Mouse (Mus musculus): ENCODE results near the gene Nkain1.

Nkain1 gene

GRCm38 (mm10) chr4:130574048-130574413 lies at the start of gene Nkain1:
Gene Nkain1, minus strand, starts transcription at chr4:130574173.
- no peak for DNase-seq (ENCODE audit: low read depth)

- DNase-seq (ENCODE audit: low read depth) = no peak
These were observed 4.8 kb upstream of the Nkain1 start for GRCm38 (mm10) chr4:130578734-130579274.

GRCm38 (mm10) chr4:130577081-130577480 lies 3.1 kb upstream of the Nkain1 start:
- no peak for DNase-seq (ENCODE audit: low read depth)

- no peak for DNase-seq (ENCODE audit: low read depth)
These were observed 2.4 kb upstream of the Nkain1 start for GRCm38 (mm10) chr4:130576247-130576931.

DNA sequence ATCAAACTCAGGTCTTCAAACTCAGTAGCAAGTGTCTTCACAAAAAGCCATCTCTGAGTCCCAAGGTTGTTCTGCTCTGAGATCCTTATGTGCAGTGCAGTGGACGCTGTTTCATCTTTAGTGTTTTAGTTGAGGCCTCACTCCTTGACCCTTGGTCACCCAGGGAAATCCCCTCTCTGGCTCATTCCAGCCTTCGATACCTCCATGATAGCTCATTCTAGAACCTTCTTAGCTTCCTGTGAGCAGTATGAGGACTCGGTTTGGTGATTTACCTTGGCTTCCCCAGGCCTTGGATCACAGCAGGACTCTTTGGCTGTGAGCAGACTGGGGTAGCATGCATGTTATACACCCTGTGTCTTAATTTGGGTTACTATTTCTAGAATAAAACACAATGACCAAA lies 1.6 kb upstream of the Nkain1 start:
- DNase-seq (ENCODE audit: low read depth) = no peak

GRCm38 (mm10) chr4:130574861-130575460 lies 988 bp upstream of the Nkain1 start:
- DNase-seq (ENCODE audit: low read depth) = no peak

GRCm38 (mm10) chr4:130573351-130574047 lies 474 bp downstream of the Nkain1 start:
- DNase-seq (ENCODE audit: low read depth) = no peak

DNA sequence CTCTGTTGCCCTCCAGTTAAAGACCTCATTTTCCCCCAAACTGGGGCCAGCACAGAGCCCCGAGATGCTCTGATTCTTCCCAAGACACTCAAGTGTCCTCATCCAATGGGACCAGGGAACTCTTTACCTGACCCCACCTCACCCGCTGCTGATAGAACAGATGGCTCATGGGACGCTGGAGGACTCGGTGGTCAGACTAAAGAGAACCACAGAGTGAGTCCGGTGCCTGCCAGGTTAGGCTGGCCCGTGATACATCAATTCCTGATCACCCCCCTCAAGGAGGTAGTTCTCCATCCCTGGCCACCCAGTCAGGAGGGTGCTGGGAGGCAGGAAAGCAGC lies 992 bp downstream of the Nkain1 start:
- DNase-seq (ENCODE audit: low read depth) = no peak

GRCm38 (mm10) chr4:130572545-130572944 lies 1.4 kb downstream of the Nkain1 start:
- no peak for DNase-seq (ENCODE audit: low read depth)

DNA sequence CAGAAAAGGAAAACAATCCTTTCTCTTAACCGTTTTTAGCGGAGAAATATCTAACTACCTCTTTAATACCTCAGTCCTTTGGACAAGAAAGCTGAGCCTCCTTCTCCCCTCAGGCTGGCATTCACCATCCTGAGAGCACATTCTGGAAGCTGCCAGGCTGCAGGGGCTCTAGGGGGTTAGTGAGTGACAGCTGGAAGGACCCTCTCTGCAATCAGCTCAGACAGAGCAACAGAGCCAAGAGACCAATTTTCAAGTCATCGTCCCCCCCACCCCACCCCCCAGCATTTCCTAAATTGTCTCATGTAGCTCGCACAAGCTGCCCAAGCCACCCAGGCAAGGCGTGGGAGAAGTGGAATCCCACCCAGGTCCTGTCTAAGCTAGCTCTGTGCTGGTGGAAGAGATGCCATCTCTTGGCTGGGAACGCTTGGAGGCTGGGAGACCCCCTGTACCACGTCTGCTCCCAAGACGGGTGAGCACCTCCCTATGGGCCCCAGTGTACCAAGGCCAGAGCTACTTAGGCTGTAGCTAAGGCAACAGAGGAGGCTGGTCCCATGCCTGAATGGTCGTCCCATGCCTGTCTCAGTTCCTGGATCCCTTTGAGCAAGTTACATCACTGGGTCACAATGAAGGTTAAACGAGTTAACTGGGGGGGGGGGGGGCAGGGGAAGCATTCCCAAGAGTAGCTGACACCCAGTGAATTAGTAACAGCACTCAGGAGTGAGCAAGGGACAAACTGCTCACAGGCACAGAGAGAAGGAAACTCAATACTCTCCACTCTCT lies 2.8 kb downstream of the Nkain1 start:
- no peak for DNase-seq (ENCODE audit: low read depth)

- no peak for DNase-seq (ENCODE audit: low read depth)
These were observed 5.7 kb downstream of the Nkain1 start for GRCm38 (mm10) chr4:130568043-130568978.

DNA sequence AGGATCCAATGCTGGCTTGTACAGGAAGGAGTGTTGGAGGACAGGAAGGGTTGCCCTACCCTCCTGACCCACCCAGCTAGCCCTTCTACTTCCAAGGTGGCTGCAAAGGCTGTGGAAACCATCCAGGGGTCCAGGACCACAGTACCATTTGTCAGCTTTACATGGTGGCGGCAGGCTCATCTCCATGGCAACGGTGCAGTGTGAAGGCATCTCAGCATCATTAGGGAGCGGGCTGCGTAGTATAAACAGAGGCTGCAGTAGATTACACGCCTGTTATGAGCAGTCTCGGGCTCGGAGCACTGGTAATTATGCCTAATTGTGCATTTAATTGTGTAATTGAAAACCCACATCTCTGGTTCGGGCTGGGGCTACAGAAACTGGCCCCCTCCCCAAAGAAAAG lies 10.2 kb downstream of the Nkain1 start:
- no peak for DNase-seq (ENCODE audit: low read depth)

- no peak for DNase-seq (ENCODE audit: low read depth)
These were observed 10.7 kb downstream of the Nkain1 start for GRCm38 (mm10) chr4:130563260-130563756.

DNA sequence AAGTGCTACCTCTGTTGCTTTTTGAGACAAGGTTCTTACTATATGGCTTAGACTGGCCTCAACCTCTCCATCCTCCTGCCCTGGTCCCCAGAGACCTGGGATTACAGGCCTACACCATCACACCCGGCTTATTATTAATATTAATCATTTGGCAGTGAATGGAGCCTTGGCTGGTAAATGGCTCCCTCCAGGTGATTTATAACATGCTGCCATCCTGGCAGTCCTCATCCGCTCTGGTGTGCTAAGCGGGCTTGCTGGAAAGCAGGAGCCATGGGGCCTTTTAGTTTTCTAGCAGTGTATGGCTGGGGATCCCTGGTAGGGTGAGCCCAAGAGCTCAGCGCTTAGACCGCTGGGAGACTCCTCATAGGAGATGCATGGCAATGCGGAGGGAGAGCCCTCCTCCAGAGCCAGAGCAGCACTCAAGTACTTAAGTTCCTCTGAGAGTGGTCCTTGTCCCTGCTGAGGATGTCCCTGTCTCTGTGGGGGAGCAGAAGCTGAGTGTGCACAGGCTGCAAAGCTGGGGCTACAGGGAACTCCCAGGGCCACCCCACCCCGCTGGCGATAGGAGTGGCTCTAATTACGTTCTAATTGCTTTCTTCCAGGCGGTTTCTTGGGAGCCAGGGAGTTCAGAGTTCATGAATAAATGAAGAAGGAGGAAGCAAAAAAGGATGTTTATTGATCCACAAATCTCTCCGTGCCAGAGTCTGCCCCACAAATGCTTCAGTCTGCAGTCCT lies 13.2 kb downstream of the Nkain1 start:
- DNase-seq (ENCODE audit: low read depth) = no peak

- no peak for DNase-seq (ENCODE audit: low read depth)
These were observed 14.8 kb downstream of the Nkain1 start for GRCm38 (mm10) chr4:130559220-130559619.

DNA sequence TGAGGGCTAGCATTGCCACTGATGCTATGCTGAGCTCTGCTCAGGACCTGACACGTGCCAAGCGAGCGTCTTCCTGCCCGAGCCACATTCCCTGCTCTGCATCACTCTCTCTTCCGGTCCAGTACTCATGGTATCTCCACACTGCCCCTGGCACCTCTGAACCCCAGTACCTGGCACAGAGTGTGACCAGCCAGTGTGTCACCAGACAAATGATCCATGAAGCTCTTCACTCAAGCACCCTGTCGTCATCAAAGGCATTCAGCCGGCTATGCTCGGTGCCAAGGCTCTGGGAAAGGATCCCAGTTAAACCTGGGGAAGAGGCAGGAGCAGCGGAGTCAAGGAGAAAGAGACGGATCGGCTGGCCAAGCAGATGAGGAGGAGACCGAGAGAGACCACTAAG lies 16.1 kb downstream of the Nkain1 start:
- DNase-seq (ENCODE audit: low read depth) = no peak

GRCm38 (mm10) chr4:130556992-130557391 lies 17.0 kb downstream of the Nkain1 start:
- DNase-seq (ENCODE audit: low read depth) = no peak

DNA sequence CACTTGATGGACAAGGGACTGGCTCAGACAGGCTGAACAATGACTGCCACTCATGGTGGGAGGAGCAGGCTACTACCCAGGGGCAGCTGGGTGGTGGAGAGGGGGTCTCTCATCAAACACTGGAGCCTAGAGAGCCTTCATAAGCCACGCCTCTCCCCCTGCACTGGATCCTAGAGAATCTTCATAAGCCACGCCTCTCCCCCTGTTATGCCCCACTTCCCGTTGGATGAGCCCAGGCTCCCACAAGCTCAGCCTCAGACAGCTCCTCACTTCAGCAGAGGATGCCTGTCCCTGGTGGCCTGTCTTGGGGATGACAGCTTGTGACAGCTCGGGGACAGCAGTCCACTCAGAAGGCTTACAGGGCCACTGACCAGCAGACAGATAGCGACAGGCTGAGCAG lies 17.7 kb downstream of the Nkain1 start:
- DNase-seq (ENCODE audit: low read depth) = no peak

DNA sequence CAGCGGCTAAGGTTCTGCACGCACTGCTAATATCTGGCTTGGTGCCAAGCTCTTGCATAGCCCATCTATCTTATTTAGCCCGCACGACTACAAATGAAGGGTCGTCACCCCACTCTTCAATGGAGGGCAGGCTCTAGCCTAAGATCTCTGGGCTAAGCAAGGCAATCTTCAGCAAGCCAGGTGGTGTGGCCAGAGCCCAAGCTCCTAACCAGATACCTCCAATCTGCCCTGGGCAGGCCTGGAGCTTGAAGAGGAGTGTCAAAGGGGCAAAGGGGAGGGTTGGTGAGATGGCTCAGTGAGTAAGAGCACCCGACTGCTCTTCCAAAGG lies 20.9 kb downstream of the Nkain1 start:
- DNase-seq (ENCODE audit: low read depth) = no peak

GRCm38 (mm10) chr4:130552312-130553120 lies 21.5 kb downstream of the Nkain1 start:
- DNase-seq (ENCODE audit: low read depth) = no peak

Measured in c-Kit-positive CD71-positive TER-119-negative erythroid progenitor cells, embryonic 14.5 days (primary cell).